Mouse (Mus musculus) neural tube, embryonic 12.5 days (tissue): ENCODE measurements at regions not wholly inside any gene's neighbourhood (a gene's known extent, or its start where the extent isn't known, plus 50 kb on each side); places are given as distances from the start of the nearest gene placed in this dataset.

Experiments
- ATAC-seq: fragments of 200-750 bp; cut with Nextera tagmentation; 2 replicates; pipeline ENCODE4 v1.8.0; 2017; ENCODE audit warnings: low read depth, mild to moderate bottlenecking, moderate TSS enrichment, moderate library complexity; ENCODE audit not compliant: low FRiP score
- H3K27ac ChIP-seq: fragments of 300-500 bp; sonication (generic); 2 replicates; pipeline ENCODE4 v1.5.1; 2016
- H3K27me3 ChIP-seq: fragments of 300-500 bp; sonication (generic); replicated peaks from 2 replicates; pipeline ENCODE4 v1.6.1; 2016; ENCODE audit warnings: mild to moderate bottlenecking
- H3K36me3 ChIP-seq: fragments of 300-500 bp; sonication (generic); 2 replicates; pipeline ENCODE4 v1.6.1; 2016; ENCODE audit warnings: mild to moderate bottlenecking
- H3K4me1 ChIP-seq: fragments of 300-500 bp; sonication (generic); 2 replicates; pipeline ENCODE4 v1.6.1; 2016
- H3K4me2 ChIP-seq: fragments of 300-500 bp; sonication (generic); replicated peaks from 2 replicates; pipeline ENCODE4 v1.6.1; 2016; ENCODE audit warnings: mild to moderate bottlenecking
- H3K4me3 ChIP-seq: fragments of 300-500 bp; sonication (generic); 2 replicates; pipeline ENCODE4 v1.5.1; 2016
- H3K9ac ChIP-seq: fragments of 300-500 bp; sonication (generic); 2 replicates; pipeline ENCODE4 v1.6.1; 2016; ENCODE audit warnings: mild to moderate bottlenecking
- H3K9me3 ChIP-seq: fragments of 300-500 bp; sonication (generic); 2 replicates; pipeline ENCODE4 v1.6.1; 2016; ENCODE audit warnings: mild to moderate bottlenecking
- WGBS: fragments of 180-500 bp; shearing (Covaris S2); methylation state at CpG from one replicate; pipeline ENCODE4 v1.1.7; 2016; 5-methylcytosine and 5-hydroxymethylcytosine counted together

GRCm38 (mm10) chr17:73053479-73054215 lies 54.1 kb upstream of the Lclat1 start:
- no peaks in the 10 kb centered on the region for H3K4me1 ChIP-seq
- ATAC-seq: no peak
- H3K9me3 ChIP-seq: no peaks in the 10 kb centered on the region
- H3K27me3 ChIP-seq: no peaks in the 10 kb centered on the region
- no peaks in the 10 kb centered on the region for H3K36me3 ChIP-seq
- no peak overlapping the region for H3K4me2 ChIP-seq
- H3K9ac ChIP-seq: no peak overlapping the region
- no peak overlapping the region for H3K27ac ChIP-seq
- H3K4me3 ChIP-seq: no peak overlapping the region
- WGBS: 22% methylated on average over 3 of the region's 3 CpGs

GRCm38 (mm10) chr17:73054226-73054625 lies 53.6 kb upstream of the Lclat1 start:
- H3K4me3 ChIP-seq: no peak overlapping the region

GRCm38 (mm10) chr17:73055197-73055596 lies 52.6 kb upstream of the Lclat1 start:
- Histone ChIP-seq H3K27ac (no peak overlapping the region), H3K9me3 (no peaks in the 10 kb centered on the region), H3K9ac (no peak overlapping the region), H3K4me2 (no peak overlapping the region), H3K36me3 (no peaks in the 10 kb centered on the region), H3K4me1 (peaks cover under 1% of the 10 kb centered on the region; the same call in 1 of the 2 replicates), H3K4me3 (no peak overlapping the region), H3K27me3 (no peaks in the 10 kb centered on the region)
- WGBS: 57% methylated on average over 3 of the region's 3 CpGs
- no peak for ATAC-seq

More at GRCm38 (mm10) chr17:73054226-73054625, 53.6 kb upstream of the Lclat1 start:
- no peak overlapping the region for H3K27ac ChIP-seq
- H3K9me3 ChIP-seq: no peaks in the 10 kb centered on the region
- no peaks in the 10 kb centered on the region for H3K27me3 ChIP-seq
- H3K36me3 ChIP-seq: no peaks in the 10 kb centered on the region
- ATAC-seq: no peak
- no peaks in the 10 kb centered on the region for H3K4me1 ChIP-seq
- no peak overlapping the region for H3K4me2 ChIP-seq
- no peak overlapping the region for H3K9ac ChIP-seq

GRCm38 (mm10) chr17:73055611-73056010 lies 52.2 kb upstream of the Lclat1 start:
- no peaks in the 10 kb centered on the region for H3K9me3 ChIP-seq
- no peaks in the 10 kb centered on the region for H3K36me3 ChIP-seq
- H3K4me1 ChIP-seq: peaks cover 5% of the 10 kb centered on the region; the same call in 1 of the 2 replicates
- no peak overlapping the region for H3K9ac ChIP-seq
- ATAC-seq: no peak
- 63% methylated on average over 6 of the region's 6 CpGs for WGBS
- H3K27ac ChIP-seq: no peak overlapping the region
- no peaks in the 10 kb centered on the region for H3K27me3 ChIP-seq
- H3K4me3 ChIP-seq: no peak overlapping the region
- no peak overlapping the region for H3K4me2 ChIP-seq

GRCm38 (mm10) chr17:73056616-73057015 lies 51.2 kb upstream of the Lclat1 start:
- Histone ChIP-seq H3K36me3 (no peaks in the 10 kb centered on the region), H3K4me1 (peaks cover 8% of the 10 kb centered on the region; the same call in 1 of the 2 replicates), H3K4me2 (no peak overlapping the region), H3K27ac (no peak overlapping the region), H3K9me3 (no peaks in the 10 kb centered on the region), H3K27me3 (no peaks in the 10 kb centered on the region), H3K9ac (no peak overlapping the region), H3K4me3 (no peak overlapping the region)
- WGBS: 91% methylated on average over 2 of the region's 2 CpGs
- ATAC-seq: no peak
